Mouse (Mus musculus): ENCODE results near the gene Slc9a7.

The Slc9a7 gene

GRCm38 (mm10) chrX:20291282-20292039 is at the start of gene Slc9a7:
Gene Slc9a7, minus strand, starts transcription at chrX:20291807.
- DNase-seq (ENCODE audit: low spot score in 2 of 2), result peak; percentile 32 to 41

- peak in 1 of 2 experiments; percentile 31 for DNase-seq (ENCODE audit: low spot score in 2 of 2)
Measured at GRCm38 (mm10) chrX:20335722-20336121, 44.1 kb upstream of the Slc9a7 start.

- no peak for DNase-seq (ENCODE audit: low spot score in 2 of 2)
Measured at GRCm38 (mm10) chrX:20332756-20333155, 41.1 kb upstream of the Slc9a7 start.

- no peak for DNase-seq (ENCODE audit: low spot score in 2 of 2)
Measured at GRCm38 (mm10) chrX:20307215-20307614, 15.6 kb upstream of the Slc9a7 start.

GRCm38 (mm10) chrX:20305941-20306340 is 14.3 kb upstream of the Slc9a7 start:
- DNase-seq (ENCODE audit: low spot score in 2 of 2), result no peak

GRCm38 (mm10) chrX:20303280-20303679 is 11.7 kb upstream of the Slc9a7 start:
- DNase-seq (ENCODE audit: low spot score in 2 of 2), result no peak

- DNase-seq (ENCODE audit: low spot score in 2 of 2), result no peak
Measured at GRCm38 (mm10) chrX:20292040-20292417, 422 bp upstream of the Slc9a7 start.

- DNase-seq (ENCODE audit: low spot score in 2 of 2), result no peak
Measured at GRCm38 (mm10) chrX:20290715-20291114, 892 bp downstream of the Slc9a7 start.

GRCm38 (mm10) chrX:20288674-20289073 is 2.9 kb downstream of the Slc9a7 start:
- DNase-seq (ENCODE audit: low spot score in 2 of 2), result no peak

GRCm38 (mm10) chrX:20286254-20286653 is 5.4 kb downstream of the Slc9a7 start:
- no peak for DNase-seq (ENCODE audit: low spot score in 2 of 2)

GRCm38 (mm10) chrX:20279424-20279823 is 12.2 kb downstream of the Slc9a7 start:
- DNase-seq (ENCODE audit: low spot score in 2 of 2), result no peak

GRCm38 (mm10) chrX:20273854-20274253 is 17.8 kb downstream of the Slc9a7 start:
- no peak for DNase-seq (ENCODE audit: low spot score in 2 of 2)

- no peak for DNase-seq (ENCODE audit: low spot score in 2 of 2)
Measured at GRCm38 (mm10) chrX:20271980-20272379, 19.6 kb downstream of the Slc9a7 start.

- no peak for DNase-seq (ENCODE audit: low spot score in 2 of 2)
Measured at GRCm38 (mm10) chrX:20269980-20270379, 21.6 kb downstream of the Slc9a7 start.

GRCm38 (mm10) chrX:20264370-20264769 is 27.2 kb downstream of the Slc9a7 start:
- no peak for DNase-seq (ENCODE audit: low spot score in 2 of 2)

- DNase-seq (ENCODE audit: low spot score in 2 of 2), result no peak
Measured at GRCm38 (mm10) chrX:20228102-20228501, 63.5 kb downstream of the Slc9a7 start.

GRCm38 (mm10) chrX:20221486-20221885 is 70.1 kb downstream of the Slc9a7 start:
- DNase-seq (ENCODE audit: low spot score in 2 of 2), result no peak

- no peak for DNase-seq (ENCODE audit: low spot score in 2 of 2)
Measured at GRCm38 (mm10) chrX:20185616-20186015, 106.0 kb downstream of the Slc9a7 start.

GRCm38 (mm10) chrX:20176792-20177191 is 114.8 kb downstream of the Slc9a7 start:
- no peak for DNase-seq (ENCODE audit: low spot score in 2 of 2)

GRCm38 (mm10) chrX:20168430-20168829 is 123.2 kb downstream of the Slc9a7 start:
- DNase-seq (ENCODE audit: low spot score in 2 of 2), result no peak

- no peak for DNase-seq (ENCODE audit: low spot score in 2 of 2)
Measured at GRCm38 (mm10) chrX:20164984-20165383, 126.6 kb downstream of the Slc9a7 start.

- DNase-seq (ENCODE audit: low spot score in 2 of 2), result peak in 1 of 2 experiments; percentile 5
Measured at GRCm38 (mm10) chrX:20162322-20162711, 129.3 kb downstream of the Slc9a7 start.

- DNase-seq (ENCODE audit: low spot score in 2 of 2), result no peak
Measured at GRCm38 (mm10) chrX:20161687-20162321, 129.8 kb downstream of the Slc9a7 start.
